Mouse (Mus musculus): ENCODE results near the gene Specc1. TPM values are rescaled to one million over a fixed set of nuclear protein-coding genes. Genes with fewer than 3 reads are reported as not detected.

Gene Specc1
- total RNA-seq, 1 experiment: 19.9 TPM

GRCm38 (mm10) chr11:62086648-62087047 lies 130.1 kb downstream of the Specc1 start:
- DNase-seq (ENCODE audit: low read depth, low spot score): no peak
- TF ChIP-seq ZC3H11A (IDR thresholded peaks at IDR 0.05; ENCODE audit: borderline replicate concordance, low read depth, low read length) (no peak), MAFK (IDR thresholded peaks at IDR 0.05; ENCODE audit: insufficient read depth, low read depth, low read length) (no peak), CHD2 (IDR thresholded peaks at IDR 0.05; ENCODE audit: low read depth, low read length) (no peak), HCFC1 (IDR thresholded peaks at IDR 0.05; ENCODE audit: borderline replicate concordance, insufficient read depth, low read length) (no peak), ZNF384 (IDR thresholded peaks at IDR 0.05; ENCODE audit: low read depth, low read length) (no peak)
- in situ Hi-C loops (cut with MboI; ENCODE audit: low sequenced_read_pairs in 2 of 2, unreplicated experiment in 2 of 2): no loop called here
- Histone ChIP-seq H3K9me3 (ENCODE audit: control insufficient read depth, insufficient read depth, low read depth, low read length) (no peaks in the 10 kb centered on the region), H3K4me1 (ENCODE audit: control insufficient read depth in 2 of 2, insufficient read depth in 2 of 2, low read length in 2 of 2, poor library complexity in 1 of 2) (no peaks in the 10 kb centered on the region), H3K9ac (ENCODE audit: insufficient read depth, low read depth, low read length, poor library complexity, severe bottlenecking) (no peak overlapping the region), H3K27ac (ENCODE audit: insufficient read depth, low read depth, low read length, poor library complexity, severe bottlenecking) (no peak overlapping the region), H3K4me3 (ENCODE audit: insufficient read depth in 1 of 2, low read depth in 1 of 2, low read length in 2 of 2, poor library complexity in 1 of 2, severe bottlenecking in 1 of 2) (no peak overlapping the region), H3K36me3 (ENCODE audit: control insufficient read depth, insufficient read depth, low read length, poor library complexity, severe bottlenecking) (no peaks in the 10 kb centered on the region)

DNA sequence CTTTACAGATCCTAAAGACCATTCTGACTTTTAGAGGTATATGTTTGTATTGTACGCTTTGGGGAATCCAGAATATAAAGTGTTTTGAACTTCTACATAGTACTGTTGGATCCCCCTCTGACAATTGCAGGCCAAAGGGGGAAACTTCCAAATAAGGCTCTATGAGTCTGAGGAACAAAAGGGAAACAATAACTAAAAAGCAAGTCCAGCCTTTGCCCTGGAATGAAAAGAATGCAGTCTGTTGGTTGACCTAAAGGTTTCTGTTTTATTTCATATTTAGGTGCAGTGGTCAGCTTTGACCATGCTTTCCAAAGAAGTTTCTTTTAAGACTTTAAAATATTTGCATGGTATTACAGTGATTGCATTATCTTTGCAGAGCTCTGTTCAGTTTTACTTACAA lies 130.5 kb downstream of the Specc1 start:
- no peak overlapping the region for H3K9ac ChIP-seq (ENCODE audit: insufficient read depth, low read depth, low read length, poor library complexity, severe bottlenecking)
- H3K9me3 ChIP-seq (ENCODE audit: control insufficient read depth, insufficient read depth, low read depth, low read length): no peaks in the 10 kb centered on the region
- H3K4me3 ChIP-seq (ENCODE audit: insufficient read depth in 1 of 2, low read depth in 1 of 2, low read length in 2 of 2, poor library complexity in 1 of 2, severe bottlenecking in 1 of 2): no peak overlapping the region
- H3K27ac ChIP-seq (ENCODE audit: insufficient read depth, low read depth, low read length, poor library complexity, severe bottlenecking): no peak overlapping the region
- H3K36me3 ChIP-seq (ENCODE audit: control insufficient read depth, insufficient read depth, low read length, poor library complexity, severe bottlenecking): no peaks in the 10 kb centered on the region
- TF ChIP-seq ZC3H11A (IDR thresholded peaks at IDR 0.05; ENCODE audit: borderline replicate concordance, low read depth, low read length) (no peak), HCFC1 (IDR thresholded peaks at IDR 0.05; ENCODE audit: borderline replicate concordance, insufficient read depth, low read length) (no peak), MAFK (IDR thresholded peaks at IDR 0.05; ENCODE audit: insufficient read depth, low read depth, low read length) (no peak)
- DNase-seq (ENCODE audit: low read depth, low spot score): no peak
- H3K4me1 ChIP-seq (ENCODE audit: control insufficient read depth in 2 of 2, insufficient read depth in 2 of 2, low read length in 2 of 2, poor library complexity in 1 of 2): no peaks in the 10 kb centered on the region
- in situ Hi-C loops (cut with MboI; ENCODE audit: low sequenced_read_pairs in 2 of 2, unreplicated experiment in 2 of 2): no loop called here

- no peak overlapping the region for H3K9ac ChIP-seq (ENCODE audit: insufficient read depth, low read depth, low read length, poor library complexity, severe bottlenecking)
- H3K36me3 ChIP-seq (ENCODE audit: control insufficient read depth, insufficient read depth, low read length, poor library complexity, severe bottlenecking): no peaks in the 10 kb centered on the region
- TF ChIP-seq ZC3H11A (IDR thresholded peaks at IDR 0.05; ENCODE audit: borderline replicate concordance, low read depth, low read length) (no peak), MAFK (IDR thresholded peaks at IDR 0.05; ENCODE audit: insufficient read depth, low read depth, low read length) (no peak), CHD2 (IDR thresholded peaks at IDR 0.05; ENCODE audit: low read depth, low read length) (no peak), ZNF384 (IDR thresholded peaks at IDR 0.05; ENCODE audit: low read depth, low read length) (no peak), HCFC1 (IDR thresholded peaks at IDR 0.05; ENCODE audit: borderline replicate concordance, insufficient read depth, low read length) (no peak)
- in situ Hi-C loops (cut with MboI; ENCODE audit: low sequenced_read_pairs in 2 of 2, unreplicated experiment in 2 of 2): no loop called here
- H3K4me3 ChIP-seq (ENCODE audit: insufficient read depth in 1 of 2, low read depth in 1 of 2, low read length in 2 of 2, poor library complexity in 1 of 2, severe bottlenecking in 1 of 2): no peak overlapping the region
- H3K4me1 ChIP-seq (ENCODE audit: control insufficient read depth in 2 of 2, insufficient read depth in 2 of 2, low read length in 2 of 2, poor library complexity in 1 of 2): no peaks in the 10 kb centered on the region
- no peak for DNase-seq (ENCODE audit: low read depth, low spot score)
- no peak overlapping the region for H3K27ac ChIP-seq (ENCODE audit: insufficient read depth, low read depth, low read length, poor library complexity, severe bottlenecking)
- no peaks in the 10 kb centered on the region for H3K9me3 ChIP-seq (ENCODE audit: control insufficient read depth, insufficient read depth, low read depth, low read length)
These were observed 132.1 kb downstream of the Specc1 start for GRCm38 (mm10) chr11:62088651-62089050.

DNA sequence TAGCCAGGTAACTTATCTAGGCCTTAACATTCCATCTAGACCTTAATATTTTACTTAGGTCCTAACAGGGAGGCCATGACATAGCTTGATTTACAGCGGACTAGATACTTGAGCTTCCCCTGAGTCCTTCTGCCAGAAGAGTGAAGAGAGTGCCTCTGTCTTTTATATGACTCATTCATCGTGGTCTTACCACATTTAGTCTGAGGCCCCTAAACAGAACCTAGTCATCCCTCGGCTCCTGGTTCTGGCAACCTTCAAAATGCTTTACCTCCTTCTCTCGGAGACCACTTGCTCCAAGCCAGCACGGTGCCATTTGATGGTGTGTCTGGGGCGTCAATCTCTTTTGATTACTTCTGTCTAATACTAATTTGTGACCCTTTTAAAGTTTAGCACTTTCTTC lies 133.8 kb downstream of the Specc1 start:
- Histone ChIP-seq H3K4me3 (ENCODE audit: insufficient read depth in 1 of 2, low read depth in 1 of 2, low read length in 2 of 2, poor library complexity in 1 of 2, severe bottlenecking in 1 of 2) (no peak overlapping the region), H3K36me3 (ENCODE audit: control insufficient read depth, insufficient read depth, low read length, poor library complexity, severe bottlenecking) (no peaks in the 10 kb centered on the region), H3K9me3 (ENCODE audit: control insufficient read depth, insufficient read depth, low read depth, low read length) (no peaks in the 10 kb centered on the region), H3K27ac (ENCODE audit: insufficient read depth, low read depth, low read length, poor library complexity, severe bottlenecking) (no peak overlapping the region), H3K9ac (ENCODE audit: insufficient read depth, low read depth, low read length, poor library complexity, severe bottlenecking) (no peak overlapping the region), H3K4me1 (ENCODE audit: control insufficient read depth in 2 of 2, insufficient read depth in 2 of 2, low read length in 2 of 2, poor library complexity in 1 of 2) (no peaks in the 10 kb centered on the region)
- TF ChIP-seq CHD2 (IDR thresholded peaks at IDR 0.05; ENCODE audit: low read depth, low read length) (no peak), MAFK (IDR thresholded peaks at IDR 0.05; ENCODE audit: insufficient read depth, low read depth, low read length) (no peak)
- in situ Hi-C loops (cut with MboI; ENCODE audit: low sequenced_read_pairs in 2 of 2, unreplicated experiment in 2 of 2): no loop called here
- DNase-seq (ENCODE audit: low read depth, low spot score): no peak

GRCm38 (mm10) chr11:62103380-62103911 lies 146.9 kb downstream of the Specc1 start:
- no peak for DNase-seq (ENCODE audit: low read depth, low spot score)
- Histone ChIP-seq H3K4me3 (ENCODE audit: insufficient read depth in 1 of 2, low read depth in 1 of 2, low read length in 2 of 2, poor library complexity in 1 of 2, severe bottlenecking in 1 of 2) (no peak overlapping the region), H3K9me3 (ENCODE audit: control insufficient read depth, insufficient read depth, low read depth, low read length) (no peaks in the 10 kb centered on the region), H3K4me1 (ENCODE audit: control insufficient read depth in 2 of 2, insufficient read depth in 2 of 2, low read length in 2 of 2, poor library complexity in 1 of 2) (no peaks in the 10 kb centered on the region), H3K36me3 (ENCODE audit: control insufficient read depth, insufficient read depth, low read length, poor library complexity, severe bottlenecking) (no peaks in the 10 kb centered on the region), H3K9ac (ENCODE audit: insufficient read depth, low read depth, low read length, poor library complexity, severe bottlenecking) (no peak overlapping the region), H3K27ac (ENCODE audit: insufficient read depth, low read depth, low read length, poor library complexity, severe bottlenecking) (no peak overlapping the region)
- in situ Hi-C loops (cut with MboI; ENCODE audit: low sequenced_read_pairs in 2 of 2, unreplicated experiment in 2 of 2): no loop called here
- TF ChIP-seq CHD2 (IDR thresholded peaks at IDR 0.05; ENCODE audit: low read depth, low read length): no peak
- no peak for TF ChIP-seq MAFK (IDR thresholded peaks at IDR 0.05; ENCODE audit: insufficient read depth, low read depth, low read length)
